Mouse (Mus musculus) gastrocnemius, postnatal 14 days (tissue): Measurements from ENCODE around the gene Vsig10. TPM values are rescaled to one million over a fixed set of nuclear protein-coding genes. Genes with fewer than 3 reads are reported as not detected.

Source experiments
- DNase-seq: peaks from one replicate; pipeline ENCODE4 v3.0.0; 2021; ENCODE audit warnings: mixed read lengths
- intact Hi-C: fragments of 180-260 bp; cut with DNase I; formaldehyde crosslinking; loops from one replicate; pipeline ENCODE4 v1.15.1; 2025; ENCODE audit warnings: low total_unique reads
- long read RNA-seq, 2 experiments: library from polyadenylated mRNA; stranded (forward); transcript quantifications; one replicate each; pipeline ENCODE4 v2.0.0; 2021
- total RNA-seq, 2 experiments: library from RNA; stranded (reverse); gene quantifications; 2 replicates each; pipeline ENCODE4 v1.2.3; 2021

Vsig10 gene
- 1 to 10 TPM; 6.0 to 8.8 TPM for total RNA-seq
- long read RNA-seq, experiment 1, partial matches to known transcripts, result 0 of 1 reads
- long read RNA-seq, experiment 1, other reads (novel, unspliced or antisense), result 1 of 1 reads
- long read RNA-seq, experiment 2, result 0 reads

- intact Hi-C loops, result no loop called here
- peak; percentile 80 for DNase-seq
These were observed at the start of gene Vsig10 for GRCm38 (mm10) chr5:117318741-117319629. Gene Vsig10 (plus strand): TSS chr5:117319083.

- no peak for DNase-seq
- intact Hi-C loops, result no loop called here
These were observed 49.5 kb upstream of the Vsig10 start for GRCm38 (mm10) chr5:117269395-117269794.

- intact Hi-C loops, result no loop called here
- no peak for DNase-seq
These were observed 46.9 kb upstream of the Vsig10 start for GRCm38 (mm10) chr5:117271945-117272344.

GRCm38 (mm10) chr5:117274817-117275216 lies 44.1 kb upstream of the Vsig10 start:
- intact Hi-C loops, result no loop called here

GRCm38 (mm10) chr5:117277784-117278183 lies 41.1 kb upstream of the Vsig10 start:
- no peak for DNase-seq
- intact Hi-C loops, result no loop called here

More at GRCm38 (mm10) chr5:117274817-117275216, 44.1 kb upstream of the Vsig10 start:
- no peak for DNase-seq

- no peak for DNase-seq
- intact Hi-C loops, result no loop called here
These were observed 39.8 kb upstream of the Vsig10 start for GRCm38 (mm10) chr5:117278809-117279668.

GRCm38 (mm10) chr5:117279669-117280050 lies 39.2 kb upstream of the Vsig10 start:
- intact Hi-C loops, result loop anchor here (10.0 kb wide), 1 partner anchor 165 kb away; the partner anchor contains the start of gene Suds3
- DNase-seq, result no peak

GRCm38 (mm10) chr5:117281536-117281935 lies 37.3 kb upstream of the Vsig10 start:
- intact Hi-C loops, result loop anchor here (10.0 kb wide), 1 partner anchor 167 kb away; the partner anchor contains the start of gene Suds3
- DNase-seq, result no peak

GRCm38 (mm10) chr5:117282360-117282759 lies 36.5 kb upstream of the Vsig10 start:
- intact Hi-C loops, result loop anchor here (10.0 kb wide), 1 partner anchor 168 kb away; the partner anchor contains the start of gene Suds3
- DNase-seq, result no peak

- intact Hi-C loops, result loop anchor here (10.0 kb wide), 1 partner anchor 169 kb away; the partner anchor contains the start of gene Suds3
- DNase-seq, result no peak
These were observed 34.9 kb upstream of the Vsig10 start for GRCm38 (mm10) chr5:117284029-117284428.

GRCm38 (mm10) chr5:117284682-117285081 lies 34.2 kb upstream of the Vsig10 start:
- DNase-seq, result no peak
- intact Hi-C loops, result loop anchor here (10.0 kb wide), 1 partner anchor 170 kb away; the partner anchor contains the start of gene Suds3

- DNase-seq, result no peak
- intact Hi-C loops, result loop anchor here (10.0 kb wide), 1 partner anchor 170 kb away; the partner anchor contains the start of gene Suds3
These were observed 33.6 kb upstream of the Vsig10 start for GRCm38 (mm10) chr5:117285266-117285665.

- intact Hi-C loops, result loop anchor here (10.0 kb wide), 1 partner anchor 171 kb away; the partner anchor contains the start of gene Suds3
- DNase-seq, result no peak
These were observed 32.6 kb upstream of the Vsig10 start for GRCm38 (mm10) chr5:117286286-117286685.

GRCm38 (mm10) chr5:117286831-117287822 lies 31.8 kb upstream of the Vsig10 start, which contains the start of gene Pebp1:
Gene Pebp1 (minus strand): TSS chr5:117287625.
- peak; percentile 98 for DNase-seq
- intact Hi-C loops, result loop anchor here (10.0 kb wide), 1 partner anchor 172 kb away; the partner anchor contains the start of gene Suds3

- DNase-seq, result no peak
- intact Hi-C loops, result loop anchor here (5.0 to 10.0 kb wide), 2 partner anchors 175 to 1518 kb away; partner anchors contain the start of gene Suds3
These were observed 29.2 kb upstream of the Vsig10 start for GRCm38 (mm10) chr5:117289646-117290045.

- intact Hi-C loops, result loop anchor here (5.0 kb wide), 1 partner anchor 1517 kb away; no protein-coding TSS in a partner anchor
- no peak for DNase-seq
These were observed 28.8 kb upstream of the Vsig10 start for GRCm38 (mm10) chr5:117290081-117290480.

GRCm38 (mm10) chr5:117291312-117291711 lies 27.6 kb upstream of the Vsig10 start:
- no peak for DNase-seq
- intact Hi-C loops, result loop anchor here (5.0 kb wide), 1 partner anchor 1516 kb away; no protein-coding TSS in a partner anchor

GRCm38 (mm10) chr5:117292547-117292946 lies 26.3 kb upstream of the Vsig10 start:
- no peak for DNase-seq
- intact Hi-C loops, result loop anchor here (5.0 kb wide), 1 partner anchor 1515 kb away; no protein-coding TSS in a partner anchor
